Mouse (Mus musculus) liver, postnatal 0 days (tissue): ENCODE data around the gene Gdf7.

Experiments
- CTCF ChIP-seq: sonication (generic); IDR thresholded peaks from 2 replicates; pipeline ENCODE4 v1.5.1; 2016; ENCODE audit warnings: antibody characterized with exemption, low read depth
- EP300 ChIP-seq: IDR thresholded peaks from 2 replicates; pipeline ENCODE4 v1.6.1; 2016; ENCODE audit warnings: antibody characterized with exemption, low read depth, mild to moderate bottlenecking

- no peak for TF ChIP-seq CTCF
- TF ChIP-seq EP300 = no peak
Observed at GRCm38 (mm10) chr12:8334261-8334660, 32.5 kb upstream of the Gdf7 start.
